Mouse (Mus musculus) layer of hippocampus, postnatal 14 days (tissue): ENCODE measurements around the gene Opa1. TPM values are rescaled to one million over a fixed set of nuclear protein-coding genes. Genes with fewer than 3 reads are reported as not detected.

Experiments used
- DNase-seq, 2 experiments: peaks; one replicate each; pipeline ENCODE4 v3.0.0; 2021 to 2022; ENCODE audit warnings: low spot score in 2 of 2, mixed read lengths in 1 of 2
- total RNA-seq, 2 experiments: library from RNA; stranded (reverse); gene quantifications; 2 replicates each; pipeline ENCODE4 v1.2.3; 2021

Opa1 gene
- total RNA-seq, 2 experiments from 2014 or later, result 105 to 109 TPM

DNA sequence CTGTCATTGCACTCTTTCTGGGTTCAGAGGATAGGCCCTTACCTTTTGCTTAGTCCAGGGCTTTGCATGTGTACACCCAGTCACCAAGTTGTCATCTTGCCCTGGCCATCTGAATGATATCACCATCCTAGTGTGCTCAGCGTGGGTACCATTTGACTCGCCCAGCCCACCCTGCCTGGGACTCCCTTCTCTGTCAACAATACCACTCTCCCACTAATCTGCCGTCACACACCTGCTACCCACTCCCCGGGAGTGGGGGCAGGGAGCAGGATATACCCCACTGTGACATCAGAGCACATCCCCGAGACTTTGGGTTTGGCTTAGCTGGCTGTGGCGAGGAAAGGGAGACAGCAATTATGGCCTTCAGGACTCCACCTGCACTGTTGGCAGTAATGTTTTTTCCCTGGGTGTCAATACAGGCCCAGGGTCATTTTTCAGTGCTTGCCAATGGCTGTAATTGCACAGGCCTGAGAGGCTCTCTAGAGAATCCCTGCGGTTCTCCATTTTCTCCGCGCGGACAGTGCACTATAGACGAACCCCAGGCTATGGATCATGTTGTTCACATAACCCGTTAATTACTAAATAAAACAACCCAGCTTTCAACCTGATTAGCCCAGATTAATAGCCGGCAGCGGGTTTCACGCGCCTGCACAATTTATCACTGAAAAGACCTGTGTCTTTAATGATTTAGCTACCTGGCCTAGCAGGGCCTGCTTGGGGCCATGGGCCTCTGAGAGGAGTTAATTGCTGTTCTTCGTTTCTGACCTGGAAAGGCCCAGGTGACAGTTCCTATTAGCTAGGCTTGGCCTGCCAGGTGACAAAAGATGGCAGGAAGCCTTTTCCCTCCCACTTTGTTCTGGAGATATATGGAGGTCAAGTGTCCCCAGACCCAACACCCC, 109.1 kb downstream of the Opa1 start:
- no peak for DNase-seq

DNA sequence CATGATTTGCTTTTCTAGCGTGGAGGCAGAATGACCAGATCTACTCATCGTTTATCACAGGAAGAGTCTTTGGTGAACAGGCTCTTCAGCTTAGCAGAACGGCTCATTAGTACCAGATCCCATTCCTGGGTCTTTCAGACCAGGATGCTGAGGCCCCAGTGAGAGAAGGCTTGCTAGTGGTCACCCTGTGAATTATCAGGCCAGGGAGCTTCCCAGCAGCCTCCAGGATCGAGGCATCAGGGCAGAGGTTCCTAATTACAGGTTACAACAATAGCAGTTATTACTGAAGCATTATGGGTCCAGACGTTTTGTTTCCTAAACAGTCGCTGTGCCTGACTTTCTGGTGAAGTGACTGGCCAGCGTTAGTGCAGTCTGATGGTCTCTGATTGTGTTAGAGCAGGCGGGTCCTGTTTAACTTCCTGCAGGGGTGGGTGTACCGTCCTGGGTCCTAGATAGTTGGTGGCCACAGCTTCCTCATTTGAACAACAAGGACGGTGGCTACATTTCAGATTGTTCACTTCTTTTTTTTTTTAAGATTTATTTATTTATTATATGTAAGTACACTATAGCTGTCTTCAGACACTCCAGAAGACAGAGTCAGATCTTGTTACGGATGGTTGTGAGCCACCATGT, 110.2 kb downstream of the Opa1 start:
- DNase-seq, result no peak

DNA sequence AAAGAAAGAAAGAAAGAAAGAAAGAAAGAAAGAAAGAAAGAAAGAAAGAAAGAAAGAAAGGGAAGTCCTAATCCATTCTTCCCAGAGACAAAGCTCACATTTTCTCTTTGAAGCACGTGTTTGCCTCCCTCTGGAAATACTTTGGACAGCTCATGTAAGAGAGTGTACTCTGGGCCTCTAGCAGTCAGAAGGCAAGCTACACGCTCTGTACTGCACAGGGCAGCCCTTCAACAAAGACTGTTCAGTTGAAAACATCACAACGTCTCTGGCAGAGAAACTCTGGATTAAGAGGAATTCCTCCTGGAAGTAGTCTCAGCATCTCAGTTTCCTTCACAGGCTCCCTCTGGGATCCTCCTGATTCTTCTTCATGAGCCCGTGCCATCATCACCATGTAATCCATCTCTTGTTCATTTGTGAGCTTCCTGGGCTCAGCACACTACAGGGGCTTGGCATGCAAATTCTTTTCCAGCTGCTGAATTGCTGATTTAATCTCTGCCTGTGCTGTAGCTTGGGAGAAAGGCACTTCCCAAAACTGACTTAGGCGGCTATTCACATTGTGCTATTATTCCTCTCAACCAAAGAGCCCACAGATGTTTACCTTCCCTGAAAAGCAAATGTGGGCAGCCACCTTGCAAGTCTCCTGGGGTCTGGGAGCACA, 114.0 kb downstream of the Opa1 start:
- DNase-seq, result no peak

DNA sequence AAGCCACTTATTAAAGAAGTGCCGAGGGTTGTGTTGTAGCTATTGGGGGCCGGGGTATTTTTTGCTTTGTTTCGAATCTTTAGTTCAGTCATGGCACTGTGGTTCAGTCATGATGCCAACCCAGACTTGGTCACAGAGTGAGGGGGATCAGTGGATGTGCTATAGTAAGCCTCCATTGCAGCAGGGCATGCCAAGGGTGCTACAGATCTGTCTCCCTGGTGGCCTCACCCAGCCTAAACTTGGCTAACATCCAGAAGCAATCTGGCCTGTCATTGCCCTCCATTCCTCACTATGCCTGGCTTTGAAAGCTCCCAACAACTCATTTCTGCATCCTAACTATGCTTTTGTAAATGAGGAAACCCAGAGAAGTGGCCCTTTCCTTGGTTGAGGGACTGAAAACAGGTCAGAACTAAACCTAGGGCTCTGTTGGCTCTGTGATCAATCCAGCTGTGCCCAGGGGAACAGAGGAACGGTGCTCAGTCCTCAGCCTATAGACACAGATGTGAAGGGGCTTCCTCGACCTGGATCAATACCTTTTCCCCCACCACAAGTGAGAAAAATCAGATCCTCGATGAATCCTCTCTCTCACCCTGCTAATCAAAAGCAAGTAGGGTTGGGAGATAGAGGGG, 114.8 kb downstream of the Opa1 start:
- no peak for DNase-seq

DNA sequence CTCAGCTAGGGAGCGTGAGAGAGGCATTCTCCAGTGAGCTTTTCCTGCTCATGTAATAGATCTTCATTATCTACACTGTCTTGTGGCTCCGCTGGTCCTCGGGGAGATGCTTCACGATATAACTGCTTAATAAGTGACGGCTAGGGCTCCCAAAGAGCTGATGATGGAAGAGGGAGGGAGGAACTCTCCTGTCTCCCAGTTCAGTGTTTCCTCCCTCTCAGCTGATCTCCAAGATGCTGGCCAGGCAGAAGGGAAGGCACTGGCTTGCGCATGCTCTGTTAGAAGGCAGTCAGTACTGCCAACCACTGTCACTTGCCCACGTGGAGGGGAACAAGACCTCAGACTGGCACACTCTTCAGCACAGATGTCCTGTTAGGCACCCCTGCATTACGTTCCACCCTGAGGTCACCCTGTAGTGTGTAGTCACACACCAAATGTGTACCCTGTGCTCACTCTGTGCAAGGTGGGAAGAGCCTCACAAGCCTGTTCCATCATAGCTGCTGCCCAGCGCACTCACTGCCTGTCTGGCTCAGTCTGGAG, 115.4 kb downstream of the Opa1 start:
- no peak for DNase-seq

Other genes starting within 250 kb of the Opa1 start
- 10 to 100 TPM; 12.2 to 12.7 TPM for gene Atp13a5, start 200.6 kb upstream of the Opa1 start, total RNA-seq
- 10 to 100 TPM; 15.0 to 19.4 TPM for gene Atp13a4, start 34.5 kb upstream of the Opa1 start, total RNA-seq